Mouse (Mus musculus) liver, embryonic 16.5 days (tissue): ENCODE results near the gene 2310030G06Rik. TPM values are rescaled to one million over a fixed set of nuclear protein-coding genes. Genes with fewer than 3 reads are reported as not detected.

Experiments
- ATAC-seq: fragments of 200-750 bp; cut with Nextera tagmentation; 2 replicates; pipeline ENCODE4 v1.8.0; 2017; ENCODE audit warnings: low read depth, mild to moderate bottlenecking, moderate number of reproducible peaks, moderate library complexity
- H3K27ac ChIP-seq: fragments of 300-500 bp; sonication (generic); 2 replicates; pipeline ENCODE4 v1.5.1; 2014; ENCODE audit warnings: mild to moderate bottlenecking, low read length
- H3K27me3 ChIP-seq: fragments of 300-500 bp; sonication (generic); 2 replicates; pipeline ENCODE4 v1.6.1; 2014; ENCODE audit warnings: low read depth, low read length, mixed read lengths; ENCODE audit not compliant: control insufficient read depth, insufficient read depth
- H3K36me3 ChIP-seq: fragments of 300-500 bp; sonication (generic); 2 replicates; pipeline ENCODE4 v1.6.1; 2014; ENCODE audit warnings: mild to moderate bottlenecking; ENCODE audit not compliant: control insufficient read depth, insufficient read depth
- H3K4me1 ChIP-seq: fragments of 300-500 bp; sonication (generic); 2 replicates; pipeline ENCODE4 v1.6.1; 2014; ENCODE audit warnings: low read depth, low read length, mixed read lengths; ENCODE audit not compliant: control insufficient read depth
- H3K4me2 ChIP-seq: fragments of 300-500 bp; sonication (generic); 2 replicates; pipeline ENCODE4 v1.6.1; 2014; ENCODE audit warnings: low read depth, low read length, mixed read lengths
- H3K4me3 ChIP-seq: fragments of 300-500 bp; sonication (generic); 2 replicates; pipeline ENCODE4 v1.5.1; 2014; ENCODE audit warnings: low read depth, mild to moderate bottlenecking, low read length
- H3K9ac ChIP-seq: fragments of 300-500 bp; sonication (generic); 2 replicates; pipeline ENCODE4 v1.6.1; 2014; ENCODE audit warnings: low read depth, low read length
- H3K9me3 ChIP-seq: fragments of 300-500 bp; sonication (generic); replicated peaks from 2 replicates; pipeline ENCODE4 v1.6.1; 2016; ENCODE audit warnings: low read length; ENCODE audit not compliant: control insufficient read depth
- WGBS: fragments of 180-500 bp; shearing (Covaris S2); extraction: QIAGEN DNeasy Blood & Tissue Kit; methylation state at CpG from one replicate; pipeline ENCODE4 v1.1.7; 2014; ENCODE audit not compliant: insufficient replicate concordance; 5-methylcytosine and 5-hydroxymethylcytosine counted together
- polyA plus RNA-seq: library from polyadenylated mRNA; unstranded; fragments of >200 nt; fragmentation: Nextera tagmentation; extraction: Ambion mirVana; gene quantifications from 2 replicates; pipeline ENCODE4 v1.2.1, GENCODE M21; 2015

The 2310030G06Rik gene
- polyA plus RNA-seq, 1 experiment from 2014 or later, result 5.2 TPM

GRCm38 (mm10) chr9:50722451-50722911 lies 23.9 kb downstream of the 2310030G06Rik start:
- Histone ChIP-seq H3K27ac (no peak overlapping the region), H3K4me1 (no peaks in the 10 kb centered on the region), H3K9me3 (no peaks in the 10 kb centered on the region), H3K9ac (no peak overlapping the region), H3K4me3 (no peak overlapping the region), H3K36me3 (no peaks in the 10 kb centered on the region), H3K4me2 (no peak overlapping the region), H3K27me3 (peaks cover 8% of the 10 kb centered on the region)
- no peak for ATAC-seq
- 43% methylated on average over 8 of the region's 8 CpGs for WGBS

DNA sequence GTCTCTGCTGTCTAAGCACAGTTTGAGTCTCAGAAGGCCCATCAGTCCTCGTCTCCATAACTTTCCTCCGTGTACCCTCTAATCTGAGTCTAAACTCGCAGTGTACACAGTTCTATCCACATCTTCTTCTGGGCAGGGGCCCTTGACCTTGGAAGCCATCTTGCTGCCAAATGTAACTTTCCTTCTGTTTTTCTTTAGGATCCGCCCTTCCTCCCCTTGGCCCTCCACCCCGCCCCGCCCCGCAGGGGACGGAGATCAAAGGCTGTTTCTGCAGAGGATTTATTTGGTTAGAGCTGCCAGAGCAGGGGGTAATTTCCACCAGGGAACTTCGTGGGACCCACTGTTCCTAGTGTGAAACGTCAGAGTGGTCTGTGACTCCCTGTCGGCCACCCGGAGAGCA lies 25.3 kb downstream of the 2310030G06Rik start:
- no peak overlapping the region for H3K4me3 ChIP-seq
- no peaks in the 10 kb centered on the region for H3K9me3 ChIP-seq
- WGBS, result 49% methylated on average over 12 of the region's 12 CpGs
- no peak overlapping the region for H3K4me2 ChIP-seq
- no peaks in the 10 kb centered on the region; the same call in 1 of the 2 replicates for H3K27me3 ChIP-seq
- H3K9ac ChIP-seq, result no peak overlapping the region
- H3K4me1 ChIP-seq, result no peaks in the 10 kb centered on the region
- no peaks in the 10 kb centered on the region for H3K36me3 ChIP-seq
- ATAC-seq, result no peak
- H3K27ac ChIP-seq, result no peak overlapping the region

- Histone ChIP-seq H3K36me3 (no peaks in the 10 kb centered on the region), H3K9ac (no peak overlapping the region), H3K4me2 (no peak overlapping the region), H3K4me3 (no peak overlapping the region), H3K27me3 (no peaks in the 10 kb centered on the region), H3K4me1 (no peaks in the 10 kb centered on the region), H3K27ac (no peak overlapping the region), H3K9me3 (no peaks in the 10 kb centered on the region)
- 47% methylated on average over 4 of the region's 4 CpGs for WGBS
- ATAC-seq, result no peak
Observed at GRCm38 (mm10) chr9:50718878-50719277, 27.5 kb downstream of the 2310030G06Rik start.

- Histone ChIP-seq H3K36me3 (no peaks in the 10 kb centered on the region), H3K4me3 (no peak overlapping the region), H3K4me2 (no peak overlapping the region), H3K9ac (no peak overlapping the region), H3K9me3 (no peaks in the 10 kb centered on the region), H3K4me1 (peaks cover 3% of the 10 kb centered on the region; the same call in 1 of the 2 replicates), H3K27me3 (no peaks in the 10 kb centered on the region), H3K27ac (no peak overlapping the region)
- no peak for ATAC-seq
- 40% methylated on average over 4 of the region's 4 CpGs for WGBS
Observed at GRCm38 (mm10) chr9:50714188-50714587, 32.1 kb downstream of the 2310030G06Rik start.

DNA sequence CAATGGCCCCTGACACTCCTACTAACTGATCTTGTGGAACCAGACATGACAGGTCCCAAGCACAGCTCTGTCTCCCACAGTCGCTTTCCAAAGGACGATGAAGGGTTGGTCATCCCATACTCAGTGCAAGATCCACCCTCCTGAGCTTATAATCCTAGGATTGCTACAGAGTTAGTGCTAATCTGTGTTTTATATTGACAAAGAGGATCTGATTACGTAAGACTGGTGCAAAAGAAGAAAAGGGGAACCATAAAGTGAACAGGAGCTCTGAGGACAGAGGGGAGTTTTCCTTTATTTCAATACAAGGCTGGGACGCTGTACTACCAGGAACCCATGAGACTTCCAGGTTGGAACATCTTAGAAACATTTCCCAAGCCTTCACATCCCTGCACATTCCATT lies 35.0 kb downstream of the 2310030G06Rik start:
- WGBS, result 44% methylated on average over 4 of the region's 4 CpGs
- ATAC-seq, result no peak
- Histone ChIP-seq H3K27me3 (no peaks in the 10 kb centered on the region), H3K9me3 (no peaks in the 10 kb centered on the region), H3K4me2 (no peak overlapping the region), H3K36me3 (no peaks in the 10 kb centered on the region), H3K4me3 (no peak overlapping the region), H3K4me1 (peaks cover 3% of the 10 kb centered on the region; the same call in 1 of the 2 replicates), H3K27ac (no peak overlapping the region), H3K9ac (no peak overlapping the region)

DNA sequence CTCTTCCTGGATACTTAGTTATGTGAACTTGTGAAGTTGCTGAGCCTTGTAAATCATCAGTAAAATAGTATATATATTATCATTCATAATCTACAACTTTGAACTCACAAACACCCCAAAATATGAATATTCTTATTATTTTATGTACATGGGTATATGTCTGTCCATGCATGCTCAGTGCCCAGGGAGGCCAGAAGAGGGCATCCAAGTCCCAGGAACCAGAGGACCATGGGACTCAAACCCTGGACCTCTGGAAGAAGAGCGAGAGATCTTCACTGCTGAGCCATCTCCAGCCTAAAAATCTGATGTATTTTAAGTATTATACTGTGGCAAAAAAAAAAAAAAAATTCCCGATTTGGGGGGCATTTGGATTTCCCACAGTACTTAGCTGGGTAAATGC lies 37.2 kb downstream of the 2310030G06Rik start:
- Histone ChIP-seq H3K27ac (no peak overlapping the region), H3K27me3 (no peaks in the 10 kb centered on the region), H3K9me3 (no peaks in the 10 kb centered on the region), H3K4me2 (no peak overlapping the region), H3K36me3 (no peaks in the 10 kb centered on the region), H3K9ac (no peak overlapping the region), H3K4me1 (peaks cover 3% of the 10 kb centered on the region), H3K4me3 (no peak overlapping the region)
- ATAC-seq, result no peak
- 12% methylated on average over 2 of the region's 2 CpGs for WGBS

- H3K9me3 ChIP-seq, result no peaks in the 10 kb centered on the region
- H3K9ac ChIP-seq, result no peak overlapping the region
- 61% methylated on average over 6 of the region's 6 CpGs for whole genome bisulfite sequencing
- H3K27ac ChIP-seq, result no peak overlapping the region
- H3K4me3 ChIP-seq, result no peak overlapping the region
- no peak for ATAC-seq
- no peak overlapping the region for H3K4me2 ChIP-seq
- H3K36me3 ChIP-seq, result no peaks in the 10 kb centered on the region
- peaks cover 13% of the 10 kb centered on the region for H3K27me3 ChIP-seq
- H3K4me1 ChIP-seq, result peaks cover 5% of the 10 kb centered on the region
Observed at GRCm38 (mm10) chr9:50704907-50705306, 41.4 kb downstream of the 2310030G06Rik start.

DNA sequence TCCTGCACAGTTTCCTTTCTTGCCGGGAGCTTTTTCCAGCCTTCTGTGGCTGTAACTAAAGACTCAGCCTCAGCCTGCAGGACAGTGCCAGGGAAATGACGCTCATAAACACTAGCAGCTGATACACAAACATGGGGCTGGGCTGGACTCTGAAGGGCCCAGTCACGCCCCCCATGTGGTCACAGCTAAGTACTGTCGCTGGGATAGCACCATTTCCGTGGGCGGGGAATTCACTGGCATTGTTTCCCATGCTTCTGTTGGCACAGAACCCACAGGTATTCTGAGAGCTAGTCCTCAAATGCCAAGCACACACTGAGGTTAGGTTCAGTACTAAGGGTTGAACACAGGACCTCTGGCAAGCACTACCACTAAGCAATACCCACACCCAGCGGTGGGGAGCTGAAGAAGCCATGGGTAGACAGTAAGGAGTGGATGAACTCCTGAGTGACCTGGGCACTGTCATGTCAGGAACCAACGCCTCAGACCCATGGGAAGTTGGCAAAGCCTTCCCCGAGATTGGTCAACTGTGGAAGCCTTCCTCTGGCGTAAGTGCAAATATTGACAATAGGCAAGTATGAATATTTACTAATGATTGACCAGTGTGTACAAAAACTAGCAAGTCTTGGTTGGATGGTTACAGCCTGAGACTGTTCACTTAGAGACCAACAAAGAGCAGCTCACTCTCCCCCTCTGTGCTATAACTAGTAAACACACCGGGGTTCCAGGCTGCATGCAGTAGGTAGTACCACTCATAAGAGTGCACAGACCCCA lies 45.2 kb downstream of the 2310030G06Rik start:
- H3K27ac ChIP-seq, result no peak overlapping the region
- peaks cover 41% of the 10 kb centered on the region for H3K27me3 ChIP-seq

More for the DNA sequence above, 45.2 kb downstream of the 2310030G06Rik start:
- Histone ChIP-seq H3K4me1 (peaks cover 12% of the 10 kb centered on the region), H3K9me3 (no peaks in the 10 kb centered on the region), H3K36me3 (no peaks in the 10 kb centered on the region), H3K4me2 (no peak overlapping the region), H3K4me3 (no peak overlapping the region), H3K9ac (no peak overlapping the region)
- peak; percentile 78 for ATAC-seq
- WGBS, result 32% methylated on average over 11 of the region's 11 CpGs
